Mouse (Mus musculus): ENCODE measurements around the gene Nfix.

Nfix gene

GRCm38 (mm10) chr8:84716790-84717189 is 83.4 kb downstream of the Nfix start:
- no peak for DNase-seq (ENCODE audit: low read depth, low spot score)

GRCm38 (mm10) chr8:84715893-84716468 is 84.2 kb downstream of the Nfix start:
- no peak for DNase-seq (ENCODE audit: low read depth, low spot score)

GRCm38 (mm10) chr8:84714161-84714560 is 86.0 kb downstream of the Nfix start:
- no peak for DNase-seq (ENCODE audit: low read depth, low spot score)

- DNase-seq (ENCODE audit: low read depth, low spot score) = no peak
These were observed 86.8 kb downstream of the Nfix start for GRCm38 (mm10) chr8:84713381-84713780.

- DNase-seq (ENCODE audit: low read depth, low spot score) = no peak
These were observed 87.4 kb downstream of the Nfix start for GRCm38 (mm10) chr8:84712759-84713120.

- peak; percentile 93 for DNase-seq (ENCODE audit: low read depth, low spot score)
These were observed 88.0 kb downstream of the Nfix start for GRCm38 (mm10) chr8:84711933-84712758.

GRCm38 (mm10) chr8:84711312-84711711 is 88.8 kb downstream of the Nfix start:
- DNase-seq (ENCODE audit: low read depth, low spot score) = no peak

GRCm38 (mm10) chr8:84709931-84710330 is 90.2 kb downstream of the Nfix start:
- DNase-seq (ENCODE audit: low read depth, low spot score) = no peak

GRCm38 (mm10) chr8:84708774-84709475 is 91.2 kb downstream of the Nfix start:
- peak; percentile 94 for DNase-seq (ENCODE audit: low read depth, low spot score)

- no peak for DNase-seq (ENCODE audit: low read depth, low spot score)
These were observed 92.0 kb downstream of the Nfix start for GRCm38 (mm10) chr8:84708071-84708541.

- DNase-seq (ENCODE audit: low read depth, low spot score) = no peak
These were observed 92.8 kb downstream of the Nfix start for GRCm38 (mm10) chr8:84707267-84707883.

GRCm38 (mm10) chr8:84706610-84707266 is 93.4 kb downstream of the Nfix start:
- DNase-seq (ENCODE audit: low read depth, low spot score) = no peak

GRCm38 (mm10) chr8:84705960-84706359 is 94.2 kb downstream of the Nfix start:
- DNase-seq (ENCODE audit: low read depth, low spot score) = no peak

GRCm38 (mm10) chr8:84704867-84705831 is 95.0 kb downstream of the Nfix start:
- no peak for DNase-seq (ENCODE audit: low read depth, low spot score)

- DNase-seq (ENCODE audit: low read depth, low spot score) = peak; percentile 86
These were observed 95.8 kb downstream of the Nfix start for GRCm38 (mm10) chr8:84704356-84704755.

- no peak for DNase-seq (ENCODE audit: low read depth, low spot score)
These were observed 96.5 kb downstream of the Nfix start for GRCm38 (mm10) chr8:84703466-84704249.

- no peak for DNase-seq (ENCODE audit: low read depth, low spot score)
These were observed 97.1 kb downstream of the Nfix start for GRCm38 (mm10) chr8:84702963-84703465.

- no peak for DNase-seq (ENCODE audit: low read depth, low spot score)
These were observed 97.6 kb downstream of the Nfix start for GRCm38 (mm10) chr8:84702561-84702960.

All from forelimb bud, embryonic 11.5 days (tissue).